Mouse (Mus musculus): ENCODE data around the gene Rbfox3. TPM values are rescaled to one million over a fixed set of nuclear protein-coding genes. Genes with fewer than 3 reads are reported as not detected.

Gene Rbfox3
- polyA plus RNA-seq, 1 experiment from 2014 or later, result 1.1 TPM

GRCm38 (mm10) chr11:118889500-118889899 lies 21.9 kb downstream of the Rbfox3 start:
- Histone ChIP-seq H3K9me3 (ENCODE audit: control insufficient read depth, low read length) (no peaks in the 10 kb centered on the region), H3K36me3 (ENCODE audit: control insufficient read depth, insufficient read depth, low read length) (no peaks in the 10 kb centered on the region), H3K27me3 (replicated peaks; ENCODE audit: control insufficient read depth, insufficient read depth, low read length) (no peaks in the 10 kb centered on the region), H3K4me2 (no peak overlapping the region), H3K4me3 (ENCODE audit: low read depth, low read length) (no peak overlapping the region), H3K4me1 (replicated peaks; ENCODE audit: control insufficient read depth, insufficient read depth, low read length) (no peaks in the 10 kb centered on the region), H3K27ac (ENCODE audit: low read depth, low read length) (no peak overlapping the region), H3K9ac (ENCODE audit: low read depth, low read length) (no peak overlapping the region)
- WGBS, result 71% methylated on average over 4 of the region's 4 CpGs
- ATAC-seq (replicated peaks; ENCODE audit: low FRiP score), result no peak
- no peak for DNase-seq (ENCODE audit: low spot score)

GRCm38 (mm10) chr11:118888426-118888825 lies 23.0 kb downstream of the Rbfox3 start:
- Histone ChIP-seq H3K4me2 (no peak overlapping the region), H3K27ac (ENCODE audit: low read depth, low read length) (no peak overlapping the region), H3K4me1 (replicated peaks; ENCODE audit: control insufficient read depth, insufficient read depth, low read length) (no peaks in the 10 kb centered on the region), H3K36me3 (ENCODE audit: control insufficient read depth, insufficient read depth, low read length) (no peaks in the 10 kb centered on the region), H3K4me3 (ENCODE audit: low read depth, low read length) (no peak overlapping the region), H3K27me3 (replicated peaks; ENCODE audit: control insufficient read depth, insufficient read depth, low read length) (no peaks in the 10 kb centered on the region), H3K9ac (ENCODE audit: low read depth, low read length) (no peak overlapping the region), H3K9me3 (ENCODE audit: control insufficient read depth, low read length) (no peaks in the 10 kb centered on the region)
- ATAC-seq (replicated peaks; ENCODE audit: low FRiP score), result no peak
- DNase-seq (ENCODE audit: low spot score), result no peak
- WGBS, result 62% methylated on average over 8 of the region's 8 CpGs

- Histone ChIP-seq H3K4me2 (no peak overlapping the region), H3K9ac (ENCODE audit: low read depth, low read length) (no peak overlapping the region), H3K4me3 (ENCODE audit: low read depth, low read length) (no peak overlapping the region), H3K9me3 (ENCODE audit: control insufficient read depth, low read length) (no peaks in the 10 kb centered on the region), H3K27me3 (replicated peaks; ENCODE audit: control insufficient read depth, insufficient read depth, low read length) (no peaks in the 10 kb centered on the region), H3K36me3 (ENCODE audit: control insufficient read depth, insufficient read depth, low read length) (no peaks in the 10 kb centered on the region), H3K4me1 (replicated peaks; ENCODE audit: control insufficient read depth, insufficient read depth, low read length) (no peaks in the 10 kb centered on the region), H3K27ac (ENCODE audit: low read depth, low read length) (no peak overlapping the region)
- DNase-seq (ENCODE audit: low spot score), result no peak
- no peak for ATAC-seq (replicated peaks; ENCODE audit: low FRiP score)
These were observed 24.2 kb downstream of the Rbfox3 start for GRCm38 (mm10) chr11:118887206-118887605.

GRCm38 (mm10) chr11:118886269-118886965 lies 25.0 kb downstream of the Rbfox3 start:
- Histone ChIP-seq H3K9ac (ENCODE audit: low read depth, low read length) (no peak overlapping the region), H3K4me2 (no peak overlapping the region), H3K4me3 (ENCODE audit: low read depth, low read length) (no peak overlapping the region), H3K27me3 (replicated peaks; ENCODE audit: control insufficient read depth, insufficient read depth, low read length) (no peaks in the 10 kb centered on the region), H3K36me3 (ENCODE audit: control insufficient read depth, insufficient read depth, low read length) (no peaks in the 10 kb centered on the region), H3K4me1 (replicated peaks; ENCODE audit: control insufficient read depth, insufficient read depth, low read length) (no peaks in the 10 kb centered on the region), H3K9me3 (ENCODE audit: control insufficient read depth, low read length) (no peaks in the 10 kb centered on the region), H3K27ac (ENCODE audit: low read depth, low read length) (no peak overlapping the region)
- DNase-seq (ENCODE audit: low spot score) (no peak), ATAC-seq (replicated peaks; ENCODE audit: low FRiP score) (no peak)
- WGBS, result 90% methylated on average over 11 of the region's 11 CpGs

- H3K36me3 ChIP-seq (ENCODE audit: control insufficient read depth, insufficient read depth, low read length), result no peaks in the 10 kb centered on the region
- no peaks in the 10 kb centered on the region for H3K4me1 ChIP-seq (replicated peaks; ENCODE audit: control insufficient read depth, insufficient read depth, low read length)
- no peaks in the 10 kb centered on the region for H3K9me3 ChIP-seq (ENCODE audit: control insufficient read depth, low read length)
- DNase-seq (ENCODE audit: low spot score), result no peak
- H3K27ac ChIP-seq (ENCODE audit: low read depth, low read length), result no peak overlapping the region
- H3K27me3 ChIP-seq (replicated peaks; ENCODE audit: control insufficient read depth, insufficient read depth, low read length), result no peaks in the 10 kb centered on the region
- no peak for ATAC-seq (replicated peaks; ENCODE audit: low FRiP score)
- no peak overlapping the region for H3K9ac ChIP-seq (ENCODE audit: low read depth, low read length)
- WGBS, result 84% methylated on average over 8 of the region's 8 CpGs
- H3K4me2 ChIP-seq, result no peak overlapping the region
- H3K4me3 ChIP-seq (ENCODE audit: low read depth, low read length), result no peak overlapping the region
These were observed 25.8 kb downstream of the Rbfox3 start for GRCm38 (mm10) chr11:118885604-118886003.

- 80% methylated on average over 16 of the region's 16 CpGs for WGBS
- ATAC-seq (replicated peaks; ENCODE audit: low FRiP score), result no peak
These were observed 26.3 kb downstream of the Rbfox3 start for GRCm38 (mm10) chr11:118885135-118885534.

GRCm38 (mm10) chr11:118883143-118883542 lies 28.3 kb downstream of the Rbfox3 start:
- Histone ChIP-seq H3K4me1 (replicated peaks; ENCODE audit: control insufficient read depth, insufficient read depth, low read length) (no peaks in the 10 kb centered on the region), H3K27ac (ENCODE audit: low read depth, low read length) (no peak overlapping the region), H3K9me3 (ENCODE audit: control insufficient read depth, low read length) (no peaks in the 10 kb centered on the region), H3K9ac (ENCODE audit: low read depth, low read length) (no peak overlapping the region), H3K4me3 (ENCODE audit: low read depth, low read length) (no peak overlapping the region), H3K36me3 (ENCODE audit: control insufficient read depth, insufficient read depth, low read length) (no peaks in the 10 kb centered on the region), H3K4me2 (no peak overlapping the region), H3K27me3 (replicated peaks; ENCODE audit: control insufficient read depth, insufficient read depth, low read length) (no peaks in the 10 kb centered on the region)
- ATAC-seq (replicated peaks; ENCODE audit: low FRiP score) (no peak), DNase-seq (ENCODE audit: low spot score) (no peak)
- WGBS, result 76% methylated on average over 9 of the region's 9 CpGs

More at GRCm38 (mm10) chr11:118885135-118885534, 26.3 kb downstream of the Rbfox3 start:
- H3K4me3 ChIP-seq (ENCODE audit: low read depth, low read length), result no peak overlapping the region
- no peak for DNase-seq (ENCODE audit: low spot score)
- H3K4me2 ChIP-seq, result no peak overlapping the region
- H3K9ac ChIP-seq (ENCODE audit: low read depth, low read length), result no peak overlapping the region
- H3K4me1 ChIP-seq (replicated peaks; ENCODE audit: control insufficient read depth, insufficient read depth, low read length), result no peaks in the 10 kb centered on the region
- H3K36me3 ChIP-seq (ENCODE audit: control insufficient read depth, insufficient read depth, low read length), result no peaks in the 10 kb centered on the region
- no peaks in the 10 kb centered on the region for H3K9me3 ChIP-seq (ENCODE audit: control insufficient read depth, low read length)
- H3K27ac ChIP-seq (ENCODE audit: low read depth, low read length), result no peak overlapping the region
- H3K27me3 ChIP-seq (replicated peaks; ENCODE audit: control insufficient read depth, insufficient read depth, low read length), result no peaks in the 10 kb centered on the region

GRCm38 (mm10) chr11:118881786-118882495 lies 29.5 kb downstream of the Rbfox3 start:
- ATAC-seq (replicated peaks; ENCODE audit: low FRiP score) (no peak), DNase-seq (ENCODE audit: low spot score) (no peak)
- Histone ChIP-seq H3K27ac (ENCODE audit: low read depth, low read length) (no peak overlapping the region), H3K36me3 (ENCODE audit: control insufficient read depth, insufficient read depth, low read length) (no peaks in the 10 kb centered on the region), H3K4me1 (replicated peaks; ENCODE audit: control insufficient read depth, insufficient read depth, low read length) (no peaks in the 10 kb centered on the region), H3K4me3 (ENCODE audit: low read depth, low read length) (no peak overlapping the region), H3K9ac (ENCODE audit: low read depth, low read length) (no peak overlapping the region), H3K9me3 (ENCODE audit: control insufficient read depth, low read length) (no peaks in the 10 kb centered on the region), H3K27me3 (replicated peaks; ENCODE audit: control insufficient read depth, insufficient read depth, low read length) (no peaks in the 10 kb centered on the region), H3K4me2 (no peak overlapping the region)
- 34% methylated on average over 11 of the region's 11 CpGs for WGBS

All from liver, embryonic 11.5 days (tissue).